Mouse (Mus musculus): Measurements from ENCODE around the gene Cenpa. TPM values are rescaled to one million over a fixed set of nuclear protein-coding genes. Genes with fewer than 3 reads are reported as not detected.

Gene Cenpa
- total RNA-seq, 2 experiments from 2014 or later: 6.1 to 7.6 TPM

GRCm38 (mm10) chr5:30712441-30713298 is 46.1 kb downstream of the Cenpa start:
- peak; percentile 30 to 50 for DNase-seq (ENCODE audit: extremely low spot score in 1 of 2, low spot score in 2 of 2)
- intact Hi-C loops (cut with DNase I): loop anchor here (5.0 kb wide), 1 partner anchor 85 kb away; no protein-coding TSS in a partner anchor

DNA sequence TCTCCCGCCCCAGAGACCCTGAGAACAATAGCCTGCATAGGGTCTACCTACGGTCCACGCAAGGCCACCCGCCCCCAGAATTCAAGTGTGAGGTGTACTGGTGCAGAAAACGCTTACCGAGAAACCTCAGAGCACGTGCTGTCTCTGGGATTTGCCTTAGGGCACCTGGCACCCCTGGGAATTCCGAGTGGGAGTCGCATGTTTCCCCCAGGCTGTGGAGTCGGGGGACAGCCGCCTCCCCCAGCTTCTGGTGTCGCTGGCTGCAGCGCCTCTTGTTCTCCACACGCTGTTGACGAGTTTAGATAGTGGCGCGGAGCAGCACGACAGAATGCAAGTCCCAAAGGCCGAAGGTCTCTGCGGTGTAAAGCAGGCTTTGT is 46.7 kb downstream of the Cenpa start:
- intact Hi-C loops (cut with DNase I): loop anchor here (5.0 kb wide), 1 partner anchor 84 kb away; no protein-coding TSS in a partner anchor

DNA sequence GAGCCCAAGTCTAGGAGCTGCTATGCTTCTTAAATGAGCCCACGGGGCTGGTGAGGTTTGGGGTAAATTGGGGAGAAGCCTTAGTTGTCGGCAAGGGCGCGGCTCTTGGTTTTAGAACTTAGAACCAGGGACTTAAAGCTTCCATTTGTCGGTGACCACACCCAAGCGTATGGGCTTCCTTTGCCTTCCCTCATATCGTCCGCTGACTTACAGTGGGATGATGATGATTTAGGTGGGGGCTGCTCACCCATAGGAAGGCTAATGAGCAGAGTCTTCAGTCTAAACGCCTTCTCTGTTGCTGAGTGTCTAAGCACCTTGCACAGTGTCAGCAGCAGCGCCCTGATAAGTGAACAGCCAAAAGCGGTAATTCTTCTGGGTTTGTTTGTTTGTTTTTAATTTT is 47.1 kb downstream of the Cenpa start:
- DNase-seq (ENCODE audit: extremely low spot score in 1 of 2, low spot score in 2 of 2): no peak
- intact Hi-C loops (cut with DNase I): loop anchor here (5.0 kb wide), 1 partner anchor 84 kb away; no protein-coding TSS in a partner anchor

More for the DNA sequence above, 46.7 kb downstream of the Cenpa start:
- DNase-seq (ENCODE audit: extremely low spot score in 1 of 2, low spot score in 2 of 2): peak in 1 of 2 experiments; percentile 44

DNA sequence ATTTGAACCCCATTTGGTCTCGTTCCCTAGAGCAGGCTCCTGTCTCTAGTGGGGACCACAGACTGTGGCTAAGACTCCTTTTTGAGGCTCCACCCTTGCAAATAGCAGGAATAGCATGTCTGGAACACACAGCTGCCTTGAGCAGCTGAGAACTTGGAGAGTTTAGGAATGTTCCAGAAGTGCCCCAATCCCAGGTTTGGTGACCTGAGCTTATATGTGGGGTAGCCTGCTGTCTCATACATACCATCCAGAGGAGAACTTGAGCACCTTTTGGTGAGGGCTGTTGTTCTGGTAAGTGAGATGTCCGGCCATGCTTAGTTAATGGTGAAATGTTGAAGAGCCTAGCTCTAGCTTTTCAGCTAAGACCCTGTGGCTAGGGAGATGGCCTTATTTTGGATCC is 49.7 kb downstream of the Cenpa start:
- intact Hi-C loops (cut with DNase I): no loop called here
- DNase-seq (ENCODE audit: extremely low spot score in 1 of 2, low spot score in 2 of 2): no peak

DNA sequence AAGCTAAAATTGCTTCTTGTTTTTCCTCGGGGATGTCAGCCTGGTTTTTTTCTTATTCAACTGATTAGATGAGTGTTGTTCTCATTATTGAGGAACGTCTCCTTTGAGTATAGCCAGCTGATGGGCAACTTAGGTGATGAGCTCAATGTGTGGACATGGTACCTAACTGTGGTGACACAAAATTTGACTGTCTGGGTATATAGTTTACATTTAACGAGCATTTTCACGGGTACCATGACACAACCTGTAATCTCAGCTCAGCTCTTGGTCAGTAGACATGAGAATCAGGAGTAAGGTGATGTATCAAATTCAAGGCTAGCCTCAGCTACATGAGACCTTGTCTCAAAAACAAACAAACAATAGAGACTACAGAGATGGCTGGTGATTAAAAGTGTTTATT is 50.9 kb downstream of the Cenpa start:
- intact Hi-C loops (cut with DNase I): no loop called here
- DNase-seq (ENCODE audit: extremely low spot score in 1 of 2, low spot score in 2 of 2): no peak

- intact Hi-C loops (cut with DNase I): no loop called here
Observed at GRCm38 (mm10) chr5:30717991-30718703, 51.6 kb downstream of the Cenpa start.

GRCm38 (mm10) chr5:30721935-30722334 is 55.4 kb downstream of the Cenpa start:
- intact Hi-C loops (cut with DNase I): no loop called here
- DNase-seq (ENCODE audit: extremely low spot score in 1 of 2, low spot score in 2 of 2): no peak

More at GRCm38 (mm10) chr5:30717991-30718703, 51.6 kb downstream of the Cenpa start:
- DNase-seq (ENCODE audit: extremely low spot score in 1 of 2, low spot score in 2 of 2): no peak

Small RNA genes lying within 50 kb of the gene (microRNA-seq; reads per million reads assigned to microRNA genes)
- gene Mir5625: not detected

Other genes starting within 250 kb of the Cenpa start
- gene Otof, start 204.8 kb upstream of the Cenpa start, total RNA-seq (2021): 10 to 100 TPM; 11.5 to 12.4 TPM
- not detected for gene 1700001C02Rik, start 200.7 kb upstream of the Cenpa start, total RNA-seq (2021)
- not detected for gene Cib4, start 120.9 kb upstream of the Cenpa start, total RNA-seq (2021)
- 10 to 100 TPM; 14.0 to 14.4 TPM for gene Kcnk3, start 78.6 kb upstream of the Cenpa start, total RNA-seq (2021)
- 10 to 100 TPM; 27.3 to 29.3 TPM for gene Slc35f6, start 18.8 kb upstream of the Cenpa start, total RNA-seq (2021)
- 100 to 1,000 TPM; 354 to 401 TPM for gene Dpysl5, start 44.8 kb downstream of the Cenpa start, total RNA-seq (2021)
- 100 to 1,000 TPM; 191 to 193 TPM for gene Mapre3, start 147.9 kb downstream of the Cenpa start, total RNA-seq (2021)
- gene Tmem214, start 201.2 kb downstream of the Cenpa start, total RNA-seq (2021): 10 to 100 TPM; 61.3 to 66.5 TPM
- 10 to 100 TPM; 19.5 to 22.2 TPM for gene Agbl5, start 221.9 kb downstream of the Cenpa start, total RNA-seq (2021)
- gene Ost4, start 241.0 kb downstream of the Cenpa start, total RNA-seq (2021): 100 to 1,000 TPM in 1 of 2 experiments, 10 to 100 TPM in 1; 98.0 to 102 TPM
- gene Emilin1, start 246.6 kb downstream of the Cenpa start, total RNA-seq (2021): 1 to 10 TPM; 5.1 to 5.5 TPM

Data from left cerebral cortex, postnatal 10 days (tissue).